Mouse (Mus musculus) kidney, adult 2 months (tissue): ENCODE results near the gene Vim.

Experiments
- CTCF ChIP-seq: fragments of 200-500 bp; conservative IDR thresholded peaks from 2 replicates; pipeline ENCODE4 v1.5.1; 2011; ENCODE audit warnings: low read depth, mild to moderate bottlenecking, control low read depth, low read length, moderate library complexity, mixed read lengths; ENCODE audit not compliant: insufficient read depth, insufficient read length
- POLR2A ChIP-seq: fragments of 200-500 bp; IDR thresholded peaks from one replicate; pipeline ENCODE4 v1.6.1; 2011; ENCODE audit warnings: low read depth, low read length, control low read depth

- no peak for TF ChIP-seq CTCF
- no peak for TF ChIP-seq POLR2A
These were observed 47.5 kb upstream of the Vim start for GRCm38 (mm10) chr2:13526205-13526604.
